Mouse (Mus musculus): ENCODE results near the gene Prkd2. TPM values are rescaled to one million over a fixed set of nuclear protein-coding genes. Genes with fewer than 3 reads are reported as not detected.

Gene Prkd2
- 10 to 100 TPM; 22.0 to 22.2 TPM for total RNA-seq (2021)
- long read RNA-seq, experiment 1, transcript Prkd2-202 (19 exons, 3,251 nt), result major isoform, 6 of 11 reads
- long read RNA-seq, experiment 1, partial matches to known transcripts, result 0 of 11 reads
- long read RNA-seq, experiment 1, other reads (novel, unspliced or antisense), result 2 of 11 reads
- long read RNA-seq, experiment 2, transcript Prkd2-202 (19 exons, 3,251 nt), result major isoform, 13 of 40 reads
- long read RNA-seq, experiment 2, transcript Prkd2-201 (18 exons, 3,628 nt), result minor isoform, 5 of 40 reads
- long read RNA-seq, experiment 2, partial matches to known transcripts, result 13 of 40 reads
- long read RNA-seq, experiment 2, other reads (novel, unspliced or antisense), result 8 of 40 reads

GRCm38 (mm10) chr7:16842645-16843063 is at the start of gene Prkd2:
Prkd2 (plus strand) TSS chr7:16842902.
- DNase-seq (ENCODE audit: low spot score in 2 of 2), result peak; percentile 81

- DNase-seq (ENCODE audit: low spot score in 2 of 2), result no peak
Observed at GRCm38 (mm10) chr7:16793010-16793725, 49.5 kb upstream of the Prkd2 start.

DNA sequence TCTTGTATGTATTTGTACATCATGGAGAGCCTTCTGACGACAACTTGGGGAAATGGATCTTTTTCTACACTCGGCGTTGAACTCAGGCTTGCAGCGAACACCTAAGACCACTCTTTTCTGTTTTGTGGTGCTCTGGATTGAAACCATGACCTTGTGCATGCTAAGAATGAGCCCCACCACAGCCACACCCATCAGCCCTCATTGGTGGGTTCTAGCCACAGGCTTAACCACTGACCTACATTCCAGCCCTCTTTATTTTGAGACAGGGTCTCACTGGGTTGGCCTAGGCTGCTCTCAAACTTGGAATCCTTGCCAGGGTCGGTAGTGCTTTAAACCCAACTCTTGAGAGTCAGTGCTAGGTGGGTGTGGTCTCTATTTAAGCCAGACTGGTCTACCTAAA is 47.8 kb upstream of the Prkd2 start:
- no peak for DNase-seq (ENCODE audit: low spot score in 2 of 2)

GRCm38 (mm10) chr7:16804409-16805028 is 38.2 kb upstream of the Prkd2 start:
- DNase-seq (ENCODE audit: low spot score in 2 of 2), result no peak

DNA sequence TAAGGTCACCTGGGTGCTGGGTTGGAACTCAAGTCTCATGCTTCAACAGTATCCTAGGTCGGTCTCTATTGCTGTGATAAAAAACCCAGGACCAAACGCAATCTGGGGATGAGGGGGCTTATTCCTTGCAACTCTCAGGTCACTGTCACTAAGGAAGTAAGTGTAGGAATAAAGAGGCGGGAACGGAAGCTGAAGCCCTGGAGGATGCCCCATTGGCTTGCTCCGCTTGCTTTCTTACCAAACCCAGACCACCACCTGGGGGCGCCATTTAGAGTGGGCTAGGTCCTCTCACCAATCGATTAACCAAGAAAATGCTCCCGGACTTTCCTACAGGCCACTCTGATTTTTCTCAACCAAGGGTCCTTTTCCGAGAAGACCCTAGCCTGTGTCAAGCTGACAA is 34.8 kb upstream of the Prkd2 start:
- no peak for DNase-seq (ENCODE audit: low spot score in 2 of 2)

GRCm38 (mm10) chr7:16808647-16809046 is 34.1 kb upstream of the Prkd2 start:
- DNase-seq (ENCODE audit: low spot score in 2 of 2), result no peak

GRCm38 (mm10) chr7:16809739-16810138 is 33.0 kb upstream of the Prkd2 start:
- no peak for DNase-seq (ENCODE audit: low spot score in 2 of 2)

- DNase-seq (ENCODE audit: low spot score in 2 of 2), result no peak
Observed at GRCm38 (mm10) chr7:16810399-16810919, 32.2 kb upstream of the Prkd2 start.

DNA sequence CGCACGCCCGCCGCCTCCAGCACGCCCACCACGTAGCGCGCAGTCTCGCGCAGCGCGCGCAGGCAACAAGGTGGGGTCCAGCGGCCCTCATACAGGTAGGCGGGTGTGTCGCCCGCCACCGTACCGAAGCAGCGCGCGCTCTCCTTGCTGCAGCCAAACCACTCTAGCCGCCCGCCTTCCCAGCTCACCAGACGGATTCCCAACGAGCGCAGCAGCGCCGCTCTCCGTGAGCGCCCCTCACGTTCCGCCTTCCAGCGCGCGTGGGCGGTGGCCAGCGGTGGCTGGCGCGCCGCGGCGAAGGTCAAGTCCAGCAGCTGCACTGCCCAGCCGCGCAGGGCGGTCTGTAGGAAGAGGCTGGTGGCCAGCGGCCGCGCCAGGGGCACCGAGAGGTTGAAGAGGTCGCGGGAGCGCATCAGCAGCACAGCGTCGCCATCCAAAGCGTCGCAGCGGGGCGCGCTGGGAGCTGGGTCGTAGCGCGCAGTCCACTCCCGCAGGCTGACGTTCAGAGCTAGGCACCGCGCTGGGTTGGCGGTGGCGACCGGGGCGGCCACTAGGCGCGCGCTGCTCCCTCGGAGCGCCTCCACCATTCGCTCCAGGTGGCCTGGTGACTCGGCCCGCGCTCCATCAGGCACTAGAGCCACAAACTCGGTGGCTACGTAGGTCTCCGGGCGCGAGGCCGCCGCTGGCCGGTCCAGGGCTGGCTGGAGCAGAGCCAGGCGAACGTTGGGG is 31.6 kb upstream of the Prkd2 start:
- no peak for DNase-seq (ENCODE audit: low spot score in 2 of 2)

GRCm38 (mm10) chr7:16811649-16812070 is 31.0 kb upstream of the Prkd2 start:
- no peak for DNase-seq (ENCODE audit: low spot score in 2 of 2)

DNA sequence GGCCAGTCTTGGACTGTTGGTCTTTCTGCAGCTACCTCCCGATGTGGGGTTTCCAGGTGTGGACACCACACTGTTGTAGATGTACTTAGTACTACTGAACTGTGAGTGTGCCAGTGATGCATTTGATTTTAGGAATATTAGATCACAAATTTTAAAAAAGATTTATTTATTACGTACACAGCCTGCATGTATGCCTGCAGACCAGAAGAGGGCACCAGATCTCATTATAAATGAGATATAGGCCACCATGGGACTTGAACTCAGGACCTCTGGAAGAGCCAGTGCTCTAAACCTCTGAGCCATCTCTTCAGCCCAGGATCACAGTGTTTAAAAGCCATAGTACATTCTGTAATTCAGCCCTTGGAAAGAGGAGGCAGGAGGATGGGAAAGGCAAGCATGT is 30.2 kb upstream of the Prkd2 start:
- DNase-seq (ENCODE audit: low spot score in 2 of 2), result no peak

GRCm38 (mm10) chr7:16815351-16815941 is 27.3 kb upstream of the Prkd2 start, which contains the start of gene Strn4:
Strn4 (plus strand) TSS chr7:16815889.
- DNase-seq (ENCODE audit: low spot score in 2 of 2), result no peak

DNA sequence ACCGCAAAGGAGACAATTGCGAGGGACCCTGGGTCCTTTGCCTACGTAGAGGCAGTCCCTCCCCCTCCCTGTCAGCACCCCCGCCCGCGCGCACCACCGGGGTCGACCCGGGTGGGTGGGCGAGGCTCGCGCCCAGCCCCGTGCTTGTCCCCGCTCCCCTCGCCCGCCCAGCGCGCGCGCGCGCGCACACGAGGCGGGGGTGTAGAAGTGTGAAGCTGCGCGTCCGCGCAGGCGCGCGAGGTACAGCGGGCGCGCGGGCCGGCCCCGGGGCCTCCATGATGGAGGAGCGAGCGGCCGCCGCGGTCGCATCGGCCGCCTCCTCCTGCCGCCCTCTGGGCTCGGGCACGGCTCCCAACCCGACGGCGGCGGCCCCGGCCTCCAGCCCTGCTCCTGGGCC is 26.6 kb upstream of the Prkd2 start:
- peak; percentile 56 to 66 for DNase-seq (ENCODE audit: low spot score in 2 of 2)

DNA sequence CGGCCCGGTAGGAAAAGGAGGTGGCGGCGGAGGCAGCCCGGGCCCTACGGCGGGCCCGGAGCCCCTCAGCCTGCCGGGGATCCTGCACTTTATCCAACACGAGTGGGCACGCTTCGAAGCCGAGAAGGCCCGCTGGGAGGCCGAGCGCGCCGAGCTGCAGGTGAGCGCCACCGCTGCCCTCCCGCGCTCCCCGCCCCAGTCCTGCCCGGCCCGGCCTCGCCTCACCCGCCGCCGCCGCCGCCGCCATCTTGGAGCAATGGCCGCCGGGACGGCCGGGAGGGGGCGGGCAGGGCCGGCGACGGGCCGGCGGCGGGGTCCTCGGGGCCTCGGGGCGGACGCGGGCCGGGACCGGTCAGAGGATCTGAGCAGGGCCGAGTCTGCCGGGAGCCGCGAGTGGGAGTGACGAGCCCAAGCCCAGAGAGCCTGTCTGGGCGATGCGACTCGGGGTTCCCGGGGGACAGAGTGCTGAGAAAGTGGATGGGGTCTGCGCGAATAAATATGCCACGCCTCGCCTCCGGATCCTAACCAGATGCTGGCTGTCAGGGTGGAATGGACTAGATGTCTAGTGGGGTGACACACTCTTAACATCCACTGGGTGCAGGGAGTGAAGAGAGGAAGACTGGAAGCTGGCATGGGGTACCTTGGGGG is 26.1 kb upstream of the Prkd2 start, which contains the start of gene Fkrp:
TSS of gene Fkrp (minus strand) at position 258 of the 648 bp plus-strand sequence.
- peak; percentile 28 to 37 for DNase-seq (ENCODE audit: low spot score in 2 of 2)

GRCm38 (mm10) chr7:16817693-16818092 is 25.0 kb upstream of the Prkd2 start:
- no peak for DNase-seq (ENCODE audit: low spot score in 2 of 2)

GRCm38 (mm10) chr7:16819794-16820193 is 22.9 kb upstream of the Prkd2 start:
- DNase-seq (ENCODE audit: low spot score in 2 of 2), result no peak

- DNase-seq (ENCODE audit: low spot score in 2 of 2), result no peak
Observed at GRCm38 (mm10) chr7:16820271-16820763, 22.4 kb upstream of the Prkd2 start.

- no peak for DNase-seq (ENCODE audit: low spot score in 2 of 2)
Observed at GRCm38 (mm10) chr7:16821091-16821490, 21.6 kb upstream of the Prkd2 start.

DNA sequence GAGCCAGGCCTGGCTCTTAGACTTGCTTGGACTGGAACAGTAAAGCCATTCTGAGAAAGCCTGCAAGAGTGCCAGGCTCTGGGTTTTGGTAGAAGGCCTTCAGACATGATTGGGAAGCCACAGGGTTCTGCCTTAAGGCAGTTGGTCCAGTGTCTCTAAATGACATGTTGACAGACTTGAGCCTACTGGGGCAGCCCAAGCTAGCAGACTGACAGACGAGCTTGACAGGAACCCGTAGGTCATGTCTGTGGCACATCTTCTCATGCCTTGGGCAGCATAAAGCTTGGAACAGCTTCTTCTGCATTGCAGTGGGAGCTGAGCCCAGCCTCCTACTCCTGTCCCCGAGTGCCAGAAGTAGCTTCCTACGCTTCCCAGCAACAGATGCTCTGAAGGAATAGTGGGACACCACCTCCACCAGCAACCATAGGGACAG is 21.0 kb upstream of the Prkd2 start:
- DNase-seq (ENCODE audit: low spot score in 2 of 2), result no peak

- no peak for DNase-seq (ENCODE audit: low spot score in 2 of 2)
Observed at GRCm38 (mm10) chr7:16823734-16824133, 19.0 kb upstream of the Prkd2 start.
